Mouse (Mus musculus) lung, embryonic 14.5 days (tissue): ENCODE data around the gene Naa40. TPM values are rescaled to one million over a fixed set of nuclear protein-coding genes. Genes with fewer than 3 reads are reported as not detected.

ENCODE experiments used
- ATAC-seq: fragments of 200-750 bp; cut with Nextera tagmentation; 2 replicates; pipeline ENCODE4 v1.8.0; 2017; ENCODE audit warnings: mild to moderate bottlenecking, moderate TSS enrichment, moderate library complexity; ENCODE audit not compliant: insufficient read depth
- DNase-seq: peaks from one replicate; pipeline ENCODE4 v3.0.0-alpha.2; 2015
- H3K27ac ChIP-seq: fragments of 300-500 bp; sonication (generic); 2 replicates; pipeline ENCODE4 v1.5.1; 2014; ENCODE audit warnings: low read depth, mild to moderate bottlenecking, moderate library complexity
- H3K27me3 ChIP-seq: fragments of 300-500 bp; sonication (generic); 2 replicates; pipeline ENCODE4 v1.6.1; 2014; ENCODE audit warnings: low read length, control low read depth; ENCODE audit not compliant: insufficient read depth
- H3K36me3 ChIP-seq: fragments of 300-500 bp; sonication (generic); 2 replicates; pipeline ENCODE4 v1.6.1; 2014; ENCODE audit warnings: control low read depth; ENCODE audit not compliant: insufficient read depth
- H3K4me1 ChIP-seq: fragments of 300-500 bp; sonication (generic); 2 replicates; pipeline ENCODE4 v1.6.1; 2014; ENCODE audit warnings: antibody characterized with exemption, control low read depth; ENCODE audit not compliant: insufficient read depth
- H3K4me2 ChIP-seq: fragments of 300-500 bp; sonication (generic); 2 replicates; pipeline ENCODE4 v1.6.1; 2014; ENCODE audit warnings: mild to moderate bottlenecking
- H3K4me3 ChIP-seq: fragments of 300-500 bp; sonication (generic); 2 replicates; pipeline ENCODE4 v1.5.1; 2014; ENCODE audit warnings: low read depth, low read length
- H3K9ac ChIP-seq: fragments of 300-500 bp; sonication (generic); 2 replicates; pipeline ENCODE4 v1.6.1; 2014
- H3K9me3 ChIP-seq: fragments of 300-500 bp; sonication (generic); 2 replicates; pipeline ENCODE4 v1.6.1; 2016; ENCODE audit warnings: low read depth, low read length, control low read depth
- CTCF ChIP-seq: IDR thresholded peaks from 2 replicates; pipeline ENCODE4 v1.5.1; 2016; ENCODE audit warnings: antibody characterized with exemption, low read depth
- WGBS: fragments of 180-500 bp; shearing (Covaris S2); extraction: QIAGEN DNeasy Blood & Tissue Kit; methylation state at CpG from one replicate; pipeline ENCODE4 v1.1.7; 2014; 5-methylcytosine and 5-hydroxymethylcytosine counted together
- polyA plus RNA-seq: library from polyadenylated mRNA; unstranded; fragments of >200 nt; fragmentation: Nextera tagmentation; extraction: Ambion mirVana; gene quantifications from 2 replicates; pipeline ENCODE4 v1.2.1, GENCODE M21; 2014

Gene Naa40
- polyA plus RNA-seq, 1 experiment from 2014 or later: 65.8 TPM

DNA sequence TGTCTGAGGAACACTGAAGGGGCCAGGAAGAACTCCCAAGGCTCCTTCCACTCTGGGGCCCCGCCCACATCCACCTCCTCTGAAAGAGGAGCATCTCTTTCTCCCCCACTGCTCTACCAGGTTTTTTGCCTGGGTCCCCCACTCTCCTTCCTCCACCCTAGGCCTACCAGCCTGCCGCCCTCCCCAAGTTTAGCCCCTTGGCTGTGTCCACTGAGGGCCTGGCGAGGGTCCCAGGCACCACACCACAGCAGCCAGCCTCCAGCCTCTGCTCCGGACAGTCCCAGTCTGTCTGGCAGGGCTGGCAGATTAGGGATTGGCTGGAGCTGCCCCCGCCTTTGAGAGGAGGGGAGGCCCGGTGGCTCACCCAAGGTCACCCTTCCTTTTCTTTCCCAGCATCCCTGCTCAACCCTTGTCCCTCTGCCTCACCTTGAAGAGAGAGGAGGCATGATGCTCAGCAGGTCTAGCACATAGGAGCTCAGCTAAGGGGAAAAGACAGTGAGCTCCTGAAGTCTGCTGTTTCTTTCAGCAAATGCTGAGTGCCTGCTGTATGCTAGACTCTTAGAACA lies 23.9 kb upstream of the Naa40 start:
- Histone ChIP-seq H3K4me1 (peaks cover 36% of the 10 kb centered on the region), H3K27ac (peak overlapping the region; percentile 65; the same call in 1 of the 2 replicates), H3K4me2 (0 out of 2 replicates have a peak overlapping the region, but pooled peaks have one; percentile 15), H3K9ac (no peak overlapping the region), H3K27me3 (no peaks in the 10 kb centered on the region), H3K4me3 (no peak overlapping the region), H3K36me3 (no peaks in the 10 kb centered on the region), H3K9me3 (peaks cover 6% of the 10 kb centered on the region; the same call in 1 of the 2 replicates)
- ATAC-seq (no peak), DNase-seq (peak; percentile 22)
- TF ChIP-seq CTCF: no peak
- 24% methylated on average over 6 of the region's 6 CpGs for WGBS

DNA sequence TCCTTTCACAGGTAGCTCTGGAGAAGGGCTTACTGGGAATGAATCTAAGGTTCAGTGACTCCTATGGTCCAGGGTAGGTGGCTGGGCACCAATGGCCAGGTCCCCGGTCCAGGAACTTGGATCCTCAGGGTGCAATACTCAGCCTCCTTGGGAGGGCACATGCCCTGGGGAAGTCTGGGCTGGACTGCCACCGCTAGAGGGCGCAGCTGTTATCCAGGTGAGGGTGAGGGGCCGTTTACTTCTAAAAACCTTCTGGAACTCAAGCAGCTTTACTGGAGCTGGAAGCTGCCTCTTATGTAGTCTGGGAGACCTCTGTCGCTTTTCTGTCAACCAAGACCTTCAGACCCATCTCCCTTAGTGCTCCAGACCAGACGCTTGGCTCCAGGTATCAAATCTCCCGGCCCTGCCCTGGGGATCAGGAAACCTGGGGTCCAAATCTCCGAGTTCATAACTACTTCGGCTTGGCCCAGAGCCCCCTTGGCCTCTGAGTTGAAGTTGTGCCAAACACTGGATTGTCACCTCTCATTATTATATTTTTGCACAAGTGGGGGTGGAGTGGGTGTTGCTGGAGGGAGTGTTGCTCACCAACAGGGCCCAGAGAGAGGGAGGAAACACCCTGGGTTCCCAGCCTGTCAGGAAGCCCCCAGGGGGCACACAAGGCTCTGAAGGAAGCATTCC lies 23.2 kb upstream of the Naa40 start:
- peaks cover 6% of the 10 kb centered on the region; the same call in 1 of the 2 replicates for H3K9me3 ChIP-seq
- no peak overlapping the region for H3K4me2 ChIP-seq
- peak; percentile 92 for TF ChIP-seq CTCF

DNA sequence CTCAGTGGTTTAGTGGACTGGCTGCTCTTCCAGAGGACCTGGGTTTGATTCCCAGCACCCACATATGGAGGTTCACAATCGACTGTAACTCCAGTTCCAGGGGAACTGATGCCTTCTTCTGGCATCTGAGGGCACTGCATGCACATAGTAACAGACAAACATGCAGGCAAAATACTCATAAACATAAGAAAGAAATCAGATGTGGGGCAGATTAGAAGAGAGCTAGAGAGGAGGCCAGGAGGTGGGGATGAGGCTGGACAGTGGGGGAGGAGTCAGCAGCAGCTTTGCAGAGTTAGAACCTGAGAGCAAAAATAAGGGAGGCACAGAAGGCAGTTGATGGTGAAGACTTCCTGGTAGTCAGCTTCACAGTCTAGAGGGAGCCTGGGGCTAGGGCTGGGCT lies 21.6 kb upstream of the Naa40 start:
- Histone ChIP-seq H3K4me3 (no peak overlapping the region), H3K9ac (no peak overlapping the region), H3K27ac (no peak overlapping the region), H3K9me3 (peaks cover 6% of the 10 kb centered on the region; the same call in 1 of the 2 replicates), H3K4me1 (peaks cover 24% of the 10 kb centered on the region), H3K27me3 (no peaks in the 10 kb centered on the region), H3K36me3 (no peaks in the 10 kb centered on the region), H3K4me2 (no peak overlapping the region)
- DNase-seq: no peak
- no peak for TF ChIP-seq CTCF
- 78% methylated on average over 1 of the region's 1 CpGs for WGBS
- ATAC-seq: no peak

More for the DNA sequence above, 23.2 kb upstream of the Naa40 start:
- Histone ChIP-seq H3K4me3 (no peak overlapping the region), H3K4me1 (peaks cover 29% of the 10 kb centered on the region), H3K27me3 (no peaks in the 10 kb centered on the region), H3K36me3 (no peaks in the 10 kb centered on the region), H3K27ac (peak overlapping the region; percentile 3; the same call in 1 of the 2 replicates), H3K9ac (no peak overlapping the region)
- ATAC-seq (no peak), DNase-seq (peak; percentile 90)
- 13% methylated on average over 9 of the region's 9 CpGs for WGBS

DNA sequence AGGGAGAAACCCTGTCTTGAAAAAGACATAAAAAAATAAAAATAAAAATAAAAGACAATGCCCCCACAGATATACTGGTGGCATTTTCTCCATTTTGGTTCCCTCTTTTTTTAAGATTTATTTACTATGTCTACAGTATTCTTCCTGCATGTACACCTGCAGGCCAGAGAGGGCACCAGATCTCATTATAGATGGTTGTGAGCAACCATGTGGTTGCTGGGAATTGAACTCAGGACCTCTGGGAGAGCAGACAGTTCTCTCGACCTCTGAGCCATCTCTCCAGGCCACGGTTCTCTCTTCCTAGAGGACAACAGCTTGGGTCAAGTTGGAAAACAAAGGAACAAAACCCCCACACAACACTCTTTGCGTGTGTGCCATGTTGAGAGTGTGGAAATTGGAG lies 21.0 kb upstream of the Naa40 start:
- no peak overlapping the region for H3K9ac ChIP-seq
- H3K27ac ChIP-seq: no peak overlapping the region
- H3K4me1 ChIP-seq: peaks cover 18% of the 10 kb centered on the region
- TF ChIP-seq CTCF: no peak
- H3K9me3 ChIP-seq: peaks cover 6% of the 10 kb centered on the region; the same call in 1 of the 2 replicates
- no peak overlapping the region for H3K4me3 ChIP-seq
- DNase-seq (no peak), ATAC-seq (no peak)
- H3K4me2 ChIP-seq: no peak overlapping the region
- WGBS: 87% methylated on average over 3 of the region's 3 CpGs
- no peaks in the 10 kb centered on the region for H3K27me3 ChIP-seq
- H3K36me3 ChIP-seq: no peaks in the 10 kb centered on the region

DNA sequence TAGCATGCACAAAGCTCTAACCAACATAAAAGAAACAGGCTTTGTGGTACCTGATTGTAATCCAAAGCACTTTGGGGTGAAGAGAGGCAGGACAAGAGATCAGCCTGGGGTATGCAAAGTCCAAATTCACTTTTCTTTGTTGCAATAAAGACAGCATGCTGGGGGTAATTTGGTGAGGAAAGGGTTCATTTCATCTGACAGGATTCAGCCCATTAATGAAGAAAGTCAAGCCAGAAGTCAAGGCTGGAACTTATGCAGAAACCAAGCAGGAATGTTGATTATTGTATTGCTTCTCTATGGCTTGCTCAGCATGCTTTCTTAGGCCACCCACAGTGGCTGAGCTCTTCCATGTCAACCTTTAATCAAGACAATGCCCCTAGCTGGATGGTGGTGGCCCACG lies 20.5 kb upstream of the Naa40 start:
- TF ChIP-seq CTCF: no peak
- Histone ChIP-seq H3K4me3 (no peak overlapping the region), H3K4me1 (peaks cover 13% of the 10 kb centered on the region), H3K27me3 (no peaks in the 10 kb centered on the region), H3K9me3 (peaks cover 6% of the 10 kb centered on the region; the same call in 1 of the 2 replicates), H3K27ac (no peak overlapping the region), H3K9ac (no peak overlapping the region), H3K4me2 (no peak overlapping the region), H3K36me3 (no peaks in the 10 kb centered on the region)
- no peak for ATAC-seq
- WGBS: 81% methylated on average over 1 of the region's 1 CpGs
- DNase-seq: no peak

DNA sequence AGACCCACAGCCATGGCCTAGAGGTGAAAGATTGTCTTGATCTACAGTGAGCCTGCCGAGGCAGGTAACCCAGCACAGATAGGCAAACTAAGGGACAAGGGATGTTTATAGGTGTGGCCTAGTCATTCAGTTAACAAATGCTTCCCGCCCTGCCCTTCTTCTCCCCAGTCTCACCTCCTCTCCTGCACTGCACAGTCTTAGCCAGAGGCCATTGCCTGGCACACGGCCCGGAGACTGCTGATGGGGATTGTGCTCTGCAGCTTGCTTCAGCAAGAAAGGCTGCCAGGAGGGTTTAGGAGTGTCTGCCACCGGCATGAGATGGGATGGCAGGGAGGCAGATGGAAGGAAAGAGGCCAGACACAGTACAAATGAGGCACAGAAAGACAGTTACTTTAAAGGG lies 16.9 kb upstream of the Naa40 start:
- ATAC-seq (no peak), DNase-seq (no peak)
- H3K27me3 ChIP-seq: no peaks in the 10 kb centered on the region
- no peak overlapping the region for H3K9ac ChIP-seq
- H3K4me1 ChIP-seq: no peaks in the 10 kb centered on the region
- no peak for TF ChIP-seq CTCF
- no peak overlapping the region for H3K4me3 ChIP-seq
- peaks cover 6% of the 10 kb centered on the region; the same call in 1 of the 2 replicates for H3K9me3 ChIP-seq
- no peak overlapping the region for H3K27ac ChIP-seq
- 70% methylated on average over 5 of the region's 5 CpGs for WGBS
- H3K36me3 ChIP-seq: no peaks in the 10 kb centered on the region
- H3K4me2 ChIP-seq: no peak overlapping the region

DNA sequence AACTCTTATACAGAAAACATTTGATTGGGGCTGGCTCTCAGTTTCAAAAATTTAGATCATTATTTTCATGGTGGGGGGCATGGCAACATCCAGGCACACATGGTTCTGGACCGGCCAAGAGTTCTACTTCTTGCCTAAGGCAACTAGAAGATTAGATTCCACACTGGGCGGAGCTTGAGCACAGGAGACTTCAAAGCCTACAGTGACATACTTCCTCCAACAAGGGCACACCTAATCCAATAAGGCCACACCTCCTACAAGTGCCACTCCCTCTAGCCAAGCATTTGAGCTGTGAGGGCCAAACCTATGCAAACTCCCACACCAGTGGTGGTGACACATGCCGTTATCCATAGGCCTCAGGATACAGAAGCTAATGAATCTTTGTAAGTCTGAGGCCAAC lies 5.0 kb upstream of the Naa40 start:
- H3K27ac ChIP-seq: no peak overlapping the region
- WGBS: 78% methylated on average over 3 of the region's 3 CpGs
- no peaks in the 10 kb centered on the region for H3K9me3 ChIP-seq
- no peaks in the 10 kb centered on the region for H3K36me3 ChIP-seq
- H3K4me3 ChIP-seq: no peak overlapping the region
- DNase-seq (no peak), ATAC-seq (no peak)
- TF ChIP-seq CTCF: no peak
- no peak overlapping the region for H3K4me2 ChIP-seq
- H3K9ac ChIP-seq: no peak overlapping the region
- no peaks in the 10 kb centered on the region for H3K27me3 ChIP-seq
- no peaks in the 10 kb centered on the region for H3K4me1 ChIP-seq
